Mouse (Mus musculus) liver, embryonic 15.5 days (tissue): ENCODE data around the gene Nktr. TPM values are rescaled to one million over a fixed set of nuclear protein-coding genes. Genes with fewer than 3 reads are reported as not detected.
A peak's percentile ranks its signal among the peaks of the same experiment; 100 is the strongest.

ENCODE experiments used
- ATAC-seq: fragments of 200-750 bp; cut with Nextera tagmentation; 2 replicates; pipeline ENCODE4 v1.8.0; 2017; ENCODE audit warnings: moderate number of reproducible peaks, mild to moderate bottlenecking, moderate library complexity; ENCODE audit not compliant: insufficient read depth
- H3K27ac ChIP-seq: fragments of 300-500 bp; sonication (generic); replicated peaks from 2 replicates; pipeline ENCODE4 v1.5.1; 2015; ENCODE audit warnings: mild to moderate bottlenecking, inconsistent platforms
- H3K27me3 ChIP-seq: fragments of 300-500 bp; sonication (generic); 2 replicates; pipeline ENCODE4 v1.6.1; 2015; ENCODE audit warnings: mild to moderate bottlenecking, inconsistent platforms
- H3K36me3 ChIP-seq: fragments of 300-500 bp; sonication (generic); replicated peaks from 2 replicates; pipeline ENCODE4 v1.6.1; 2015; ENCODE audit warnings: moderate library complexity, mild to moderate bottlenecking, inconsistent platforms
- H3K4me1 ChIP-seq: fragments of 300-500 bp; sonication (generic); replicated peaks from 2 replicates; pipeline ENCODE4 v1.6.1; 2015; ENCODE audit warnings: inconsistent platforms
- H3K4me2 ChIP-seq: fragments of 300-500 bp; sonication (generic); 2 replicates; pipeline ENCODE4 v1.6.1; 2015; ENCODE audit warnings: moderate library complexity, mild to moderate bottlenecking, inconsistent platforms
- H3K4me3 ChIP-seq: fragments of 300-500 bp; sonication (generic); replicated peaks from 2 replicates; pipeline ENCODE4 v1.5.1; 2015; ENCODE audit warnings: mild to moderate bottlenecking, inconsistent platforms
- H3K9ac ChIP-seq: fragments of 300-500 bp; sonication (generic); 2 replicates; pipeline ENCODE4 v1.6.1; 2015; ENCODE audit warnings: moderate library complexity, mild to moderate bottlenecking, inconsistent platforms
- H3K9me3 ChIP-seq: fragments of 300-500 bp; sonication (generic); replicated peaks from 2 replicates; pipeline ENCODE4 v1.6.1; 2016; ENCODE audit warnings: inconsistent platforms
- WGBS: fragments of 180-500 bp; shearing (Covaris S2); methylation state at CpG from one replicate; pipeline ENCODE4 v1.1.7; 2015; ENCODE audit warnings: mixed read lengths; ENCODE audit not compliant: insufficient replicate concordance; 5-methylcytosine and 5-hydroxymethylcytosine counted together
- polyA plus RNA-seq: library from polyadenylated mRNA; unstranded; fragments of >200 nt; fragmentation: Nextera tagmentation; extraction: Ambion mirVana; gene quantifications from 2 replicates; pipeline ENCODE4 v1.2.1, GENCODE M21; 2015

Nktr gene
- polyA plus RNA-seq, 1 experiment from 2014 or later = 25.2 TPM

DNA sequence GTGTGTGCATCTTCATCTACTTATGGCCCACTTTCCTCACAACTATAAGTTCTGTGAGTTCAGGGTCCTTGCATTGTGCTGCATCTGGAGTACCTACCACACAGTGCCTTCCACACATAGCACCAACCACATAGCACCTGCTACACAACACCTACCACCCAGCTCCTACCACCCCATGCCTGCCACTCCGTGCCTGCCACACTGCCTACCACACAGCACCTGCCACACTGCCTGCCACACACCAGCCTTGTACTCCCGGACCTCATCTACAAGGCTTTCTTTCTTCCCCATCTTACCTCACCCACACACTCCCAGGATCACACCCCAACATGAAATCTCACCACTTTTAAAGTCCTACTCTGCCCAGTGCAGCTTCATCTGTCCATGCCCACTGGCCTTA is 67.4 kb downstream of the Nktr start:
- no peaks in the 10 kb centered on the region for H3K36me3 ChIP-seq
- H3K4me3 ChIP-seq = no peak overlapping the region
- no peak overlapping the region for H3K27ac ChIP-seq
- H3K27me3 ChIP-seq = no peaks in the 10 kb centered on the region
- H3K9me3 ChIP-seq = no peaks in the 10 kb centered on the region
- no peak overlapping the region for H3K9ac ChIP-seq
- no peaks in the 10 kb centered on the region for H3K4me1 ChIP-seq
- no peak for ATAC-seq
- WGBS = 42% methylated on average over 2 of the region's 2 CpGs
- H3K4me2 ChIP-seq = no peak overlapping the region

DNA sequence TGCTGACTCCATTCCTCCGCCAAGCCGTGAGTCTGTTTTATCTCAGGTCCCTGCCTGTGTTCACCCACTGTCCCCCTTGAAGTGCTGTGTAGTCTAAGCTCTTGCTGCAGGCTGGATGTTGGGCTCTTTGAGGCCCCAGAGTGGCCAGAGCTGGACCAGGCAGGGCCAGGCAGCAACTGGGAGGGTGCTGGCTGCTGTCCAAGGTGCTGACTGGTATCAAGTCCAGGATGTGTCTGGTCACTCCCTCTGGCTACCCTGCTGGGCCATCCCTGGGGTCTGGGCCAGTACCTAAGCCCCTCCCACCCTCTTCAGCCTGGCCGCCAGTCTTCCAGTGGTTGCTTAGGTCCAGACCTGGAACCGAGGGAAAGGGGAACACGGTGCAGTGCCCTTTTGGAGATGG is 72.2 kb downstream of the Nktr start:
- Histone ChIP-seq H3K4me1 (no peaks in the 10 kb centered on the region), H3K27ac (no peak overlapping the region), H3K4me3 (no peak overlapping the region), H3K4me2 (no peak overlapping the region), H3K9ac (no peak overlapping the region), H3K27me3 (peaks cover 2% of the 10 kb centered on the region; the same call in 1 of the 2 replicates), H3K9me3 (no peaks in the 10 kb centered on the region), H3K36me3 (no peaks in the 10 kb centered on the region)
- WGBS = 17% methylated on average over 5 of the region's 5 CpGs
- no peak for ATAC-seq

- H3K27ac ChIP-seq = no peak within 1 kb of the TSS
- H3K4me1 ChIP-seq = no peaks in the 10 kb centered on the region
- no peaks in the 10 kb centered on the region for H3K36me3 ChIP-seq
- no peak within 1 kb of the TSS for H3K9ac ChIP-seq
- H3K9me3 ChIP-seq = no peaks in the 10 kb centered on the region
- H3K4me3 ChIP-seq = no peak within 1 kb of the TSS
- ATAC-seq = no peak
- 53% methylated on average over 24 of the region's 24 CpGs for WGBS
- H3K27me3 ChIP-seq = peaks cover 2% of the 10 kb centered on the region; the same call in 1 of the 2 replicates
- no peak within 1 kb of the TSS for H3K4me2 ChIP-seq
Observed at GRCm38 (mm10) chr9:121791757-121792521, 73.0 kb downstream of the Nktr start, which contains the start of gene Hhatl. Hhatl (minus strand) TSS chr9:121792507.

DNA sequence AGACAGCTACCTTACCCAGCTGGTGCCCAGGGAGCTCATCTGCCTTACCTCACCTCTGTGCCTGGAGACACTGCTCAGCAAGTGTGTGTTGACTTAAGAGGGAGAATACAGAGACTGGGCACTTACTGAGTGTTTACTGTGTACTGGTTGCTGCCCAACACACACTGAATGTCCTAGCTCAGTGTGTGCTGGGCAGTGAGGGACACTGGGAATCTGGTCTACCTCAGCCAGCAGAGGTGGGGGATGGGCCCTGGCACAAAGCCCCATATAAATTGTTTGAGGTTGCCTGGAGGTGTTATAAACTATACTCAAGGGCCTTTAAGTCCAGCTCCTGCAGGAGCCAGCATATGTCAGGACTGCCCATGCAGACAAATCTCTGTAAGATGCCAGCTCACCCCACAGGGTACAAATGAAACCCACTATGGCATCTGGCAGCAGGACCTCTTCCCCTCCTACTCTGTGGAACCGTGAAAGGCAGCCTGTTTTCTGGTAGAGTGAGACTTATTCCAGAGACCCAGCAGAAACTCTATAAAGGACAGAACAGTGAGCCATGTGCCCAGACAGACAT is 76.1 kb downstream of the Nktr start:
- WGBS = 33% methylated on average over 1 of the region's 1 CpGs
- H3K4me1 ChIP-seq = peaks cover 12% of the 10 kb centered on the region; the same call in 1 of the 2 replicates
- no peak overlapping the region for H3K27ac ChIP-seq
- H3K4me3 ChIP-seq = no peak overlapping the region
- H3K4me2 ChIP-seq = no peak overlapping the region
- H3K27me3 ChIP-seq = peaks cover 2% of the 10 kb centered on the region; the same call in 1 of the 2 replicates
- H3K9ac ChIP-seq = no peak overlapping the region
- no peaks in the 10 kb centered on the region for H3K9me3 ChIP-seq
- ATAC-seq = no peak
- no peaks in the 10 kb centered on the region for H3K36me3 ChIP-seq

DNA sequence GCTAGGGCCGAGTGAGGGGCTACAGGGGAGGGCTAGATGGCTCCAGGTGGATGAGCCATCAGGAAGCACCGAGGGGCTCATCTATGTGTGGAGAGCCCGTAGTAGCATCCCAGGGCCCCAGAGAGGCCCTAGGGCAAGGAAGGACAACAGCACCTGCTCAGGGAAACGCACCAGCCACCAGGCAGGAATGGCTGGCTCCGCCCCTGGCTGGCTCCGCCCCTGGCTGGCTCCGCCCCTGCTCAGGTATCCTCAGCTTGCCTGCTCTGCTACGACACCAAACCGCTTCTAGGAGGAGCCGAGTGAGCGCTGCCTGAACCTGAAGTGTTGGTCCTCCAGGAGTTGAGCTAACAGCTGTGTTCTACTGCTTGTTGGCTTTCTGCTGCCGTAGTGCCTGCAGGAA is 78.8 kb downstream of the Nktr start:
- Histone ChIP-seq H3K9me3 (no peaks in the 10 kb centered on the region), H3K4me1 (peaks cover 12% of the 10 kb centered on the region; the same call in 1 of the 2 replicates), H3K4me3 (no peak overlapping the region), H3K4me2 (no peak overlapping the region), H3K27ac (no peak overlapping the region), H3K36me3 (no peaks in the 10 kb centered on the region), H3K9ac (no peak overlapping the region), H3K27me3 (no peaks in the 10 kb centered on the region; the same call in 1 of the 2 replicates)
- ATAC-seq = no peak
- 21% methylated on average over 12 of the region's 12 CpGs for WGBS

DNA sequence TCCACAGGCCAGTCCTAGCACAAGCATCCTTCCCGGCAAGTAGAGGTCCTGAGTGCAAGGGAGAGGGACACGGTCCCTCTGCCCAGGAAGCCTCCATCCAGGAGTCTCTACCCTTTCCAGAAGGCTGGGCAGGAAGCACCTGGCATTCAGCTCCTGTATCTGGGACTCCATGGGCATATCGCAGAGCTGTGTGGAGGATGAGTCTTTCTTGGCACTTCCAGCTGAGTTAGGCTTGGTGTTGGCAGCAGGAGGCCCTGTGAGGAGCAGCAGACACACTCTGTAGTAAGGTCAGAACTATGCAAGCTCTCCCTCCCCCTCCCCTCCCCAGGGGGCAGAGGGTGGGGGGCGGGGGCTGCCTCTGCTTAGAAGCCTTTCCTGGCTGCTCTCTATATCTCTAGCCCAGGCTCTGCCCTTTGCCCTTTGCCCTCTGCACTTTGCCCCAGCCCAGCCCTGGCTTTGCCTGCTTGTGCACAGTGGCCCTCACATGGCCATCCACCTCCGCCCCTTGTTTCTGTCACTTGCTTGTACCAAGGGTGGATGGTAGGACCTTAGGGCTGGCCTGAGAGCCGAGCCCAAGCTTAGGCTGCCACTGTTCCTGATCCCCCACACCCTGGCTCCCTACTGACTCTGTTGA is 80.0 kb downstream of the Nktr start:
- Histone ChIP-seq H3K9ac (no peak overlapping the region), H3K27ac (no peak overlapping the region), H3K27me3 (no peaks in the 10 kb centered on the region), H3K4me2 (no peak overlapping the region), H3K4me3 (no peak overlapping the region), H3K4me1 (peaks cover 12% of the 10 kb centered on the region; the same call in 1 of the 2 replicates), H3K36me3 (no peaks in the 10 kb centered on the region), H3K9me3 (no peaks in the 10 kb centered on the region)
- WGBS = 46% methylated on average over 6 of the region's 6 CpGs
- 0 out of 2 replicates have a peak, but pooled peaks have one; percentile 29 for ATAC-seq

DNA sequence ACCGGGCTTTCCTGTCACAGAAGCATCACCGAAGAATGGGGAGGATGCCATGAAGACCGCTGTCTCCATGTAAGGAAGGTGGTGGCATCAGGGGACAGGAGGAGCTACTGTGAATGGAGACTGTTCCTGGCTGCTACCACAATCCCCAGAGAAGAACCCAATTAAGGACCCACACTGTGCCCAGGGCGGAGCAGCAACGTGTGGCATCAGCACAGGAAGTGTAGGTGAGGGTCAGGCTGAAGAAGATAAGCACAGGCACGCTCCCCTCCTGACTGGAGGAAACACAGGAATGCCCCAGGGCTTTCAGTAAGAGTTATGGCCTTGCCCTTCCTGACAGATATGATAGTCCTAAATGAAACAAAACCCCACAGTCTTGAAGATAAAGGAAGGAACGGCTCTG is 83.8 kb downstream of the Nktr start:
- H3K27me3 ChIP-seq = no peaks in the 10 kb centered on the region
- 31% methylated on average over 7 of the region's 7 CpGs for WGBS
- no peaks in the 10 kb centered on the region for H3K9me3 ChIP-seq

More for the DNA sequence above, 83.8 kb downstream of the Nktr start:
- Histone ChIP-seq H3K4me3 (no peak overlapping the region), H3K4me1 (peaks cover 12% of the 10 kb centered on the region; the same call in 1 of the 2 replicates), H3K27ac (no peak overlapping the region), H3K4me2 (no peak overlapping the region), H3K9ac (no peak overlapping the region), H3K36me3 (no peaks in the 10 kb centered on the region)
- no peak for ATAC-seq

Other genes with a start within 250 kb of the Nktr start
- gene Cck, start 223.5 kb upstream of the Nktr start, polyA plus RNA-seq = 0.17 and 0.32 TPM in 2 replicates
- gene Lyzl4, start 77.1 kb upstream of the Nktr start, polyA plus RNA-seq = 0.20 TPM in 1 of 2 replicates, not detected in the other
- 0.41 and 0.69 TPM in 2 replicates for gene Vipr1, start 76.5 kb upstream of the Nktr start, polyA plus RNA-seq
- gene Sec22c, start 13.7 kb upstream of the Nktr start, polyA plus RNA-seq = 3.3 and 3.6 TPM in 2 replicates
- gene Ss18l2, start 8.8 kb upstream of the Nktr start, polyA plus RNA-seq = 55.3 TPM in 2 replicates
- 1.6 and 2.0 TPM in 2 replicates for gene Zfp651, start 40.2 kb downstream of the Nktr start, polyA plus RNA-seq
- 0.67 and 0.98 TPM in 2 replicates for gene Klhl40, start 58.4 kb downstream of the Nktr start, polyA plus RNA-seq
- gene Hhatl, start 73.3 kb downstream of the Nktr start, polyA plus RNA-seq = 0.18 TPM in 2 replicates
- not detected in 2 replicates for gene Ccdc13, start 120.3 kb downstream of the Nktr start, polyA plus RNA-seq
- gene Higd1a, start 139.2 kb downstream of the Nktr start, polyA plus RNA-seq = 96.2 and 102 TPM in 2 replicates
- gene Ackr2, start 179.2 kb downstream of the Nktr start, polyA plus RNA-seq = 0.45 and 0.53 TPM in 2 replicates
- 4.4 and 9.5 TPM in 2 replicates for gene Cyp8b1, start 197.1 kb downstream of the Nktr start, polyA plus RNA-seq
- 0.24 and 0.55 TPM in 2 replicates for gene Fam198a, start 231.8 kb downstream of the Nktr start, polyA plus RNA-seq